Mouse (Mus musculus) embryo, embryonic 9.5 days (tissue): ENCODE measurements around the gene Cbx2.

Source experiments
- DNase-seq: peaks from one replicate; pipeline ENCODE4 v3.0.0-alpha.2; 2017; ENCODE audit errors: extremely low spot score

Cbx2 gene

DNA sequence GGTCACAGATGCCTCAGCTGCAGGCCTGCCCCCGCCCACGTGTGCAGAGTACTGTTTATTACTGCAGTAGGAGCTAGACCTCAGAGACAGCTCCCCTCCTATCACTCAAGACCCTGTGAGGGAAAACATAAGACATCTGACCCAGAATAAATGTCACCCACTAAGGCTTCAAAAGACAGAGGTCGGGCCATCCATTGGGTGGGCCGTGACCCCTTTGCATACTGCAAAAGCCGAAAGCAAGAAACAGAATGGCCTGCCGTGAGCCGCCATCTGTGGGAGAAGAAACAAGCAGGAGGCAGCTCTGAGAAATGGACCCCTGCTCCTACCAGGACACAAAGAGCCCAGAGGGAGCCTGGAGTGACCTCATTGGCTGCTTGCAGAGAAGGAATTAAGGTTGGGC lies 5.3 kb upstream of the Cbx2 start:
- DNase-seq: peak; percentile 31

GRCm38 (mm10) chr11:119021180-119021579 lies 1.6 kb upstream of the Cbx2 start:
- DNase-seq: no peak

DNA sequence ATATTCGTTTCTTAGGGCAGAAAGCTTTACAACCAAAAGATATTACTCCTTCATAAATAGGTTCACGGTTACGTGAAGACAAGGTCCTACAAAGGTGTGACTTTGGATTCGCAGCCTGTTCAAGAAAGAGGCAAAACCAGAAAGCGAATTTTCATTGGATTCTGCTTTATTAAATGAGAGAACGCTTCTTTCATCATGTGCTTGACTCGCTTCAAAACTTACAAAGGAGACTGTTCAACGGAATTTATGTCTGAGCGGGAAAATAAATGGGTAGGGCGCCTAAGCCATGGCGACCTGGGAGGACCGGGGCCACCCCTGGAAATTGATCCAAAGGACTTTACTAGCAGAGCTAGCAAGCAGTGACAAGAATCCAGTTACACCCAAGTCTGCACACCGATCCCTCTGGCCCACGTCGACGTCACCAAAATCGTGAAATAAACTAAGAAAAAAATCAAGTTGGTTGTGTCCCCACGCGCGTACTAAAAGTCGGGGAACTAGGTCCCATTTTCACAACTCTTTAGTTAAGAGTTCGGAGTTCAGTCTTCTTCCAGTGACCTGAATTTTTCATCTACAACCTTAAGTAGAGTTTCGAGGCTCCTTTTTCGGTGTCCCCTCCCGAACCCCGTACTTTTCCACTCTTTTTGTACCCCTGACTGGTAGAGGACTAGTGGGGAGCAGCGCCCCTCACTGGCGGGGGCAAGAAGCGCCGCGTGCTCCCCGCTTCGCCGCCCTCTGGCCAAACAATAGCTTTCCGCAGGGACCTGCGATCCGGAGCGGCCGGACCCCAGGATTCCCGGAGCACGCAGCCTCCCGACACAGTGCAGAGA lies 481 bp upstream of the Cbx2 start:
- DNase-seq: peak; percentile 50

DNA sequence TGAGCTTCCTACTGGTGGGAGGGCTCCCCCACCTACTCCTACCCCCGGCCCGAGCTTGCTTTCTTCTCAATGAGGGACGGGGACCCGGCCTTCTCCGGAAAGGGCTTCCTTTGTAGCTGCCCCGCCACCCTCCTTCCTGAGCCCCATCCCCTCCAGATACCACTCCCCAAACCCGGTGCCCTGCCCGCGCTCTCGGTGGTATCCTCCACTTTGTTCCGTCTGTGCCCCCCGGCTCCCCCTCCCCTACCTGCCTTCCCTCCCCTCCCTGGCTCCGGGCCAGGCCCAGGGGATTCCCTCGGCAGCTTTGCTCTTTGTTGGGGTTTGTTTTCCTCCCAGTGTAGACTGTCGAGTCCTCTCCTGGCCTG lies 836 bp downstream of the Cbx2 start:
- DNase-seq: peak; percentile 82

GRCm38 (mm10) chr11:119024260-119024659 lies 1.5 kb downstream of the Cbx2 start:
- no peak for DNase-seq

DNA sequence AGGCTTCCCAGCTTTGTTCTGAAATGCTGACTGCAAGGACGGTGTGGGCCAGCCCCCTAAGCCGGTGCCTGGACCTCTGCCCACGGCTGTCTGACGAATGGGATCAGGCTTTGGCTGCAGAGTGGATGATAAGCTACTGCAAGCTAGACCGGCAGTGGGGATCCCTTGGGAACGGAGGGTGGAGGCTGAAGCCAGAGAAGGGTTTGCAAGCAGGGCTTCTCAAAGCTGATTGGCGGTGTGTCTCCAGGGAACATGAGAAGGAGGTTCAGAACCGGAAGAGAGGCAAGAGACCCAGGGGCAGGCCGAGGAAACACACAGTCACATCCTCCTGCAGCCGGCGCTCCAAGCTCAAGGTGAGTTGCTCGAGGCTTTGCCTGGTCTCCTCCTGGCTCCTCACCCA lies 3.4 kb downstream of the Cbx2 start:
- DNase-seq: no peak

GRCm38 (mm10) chr11:119033874-119034558 lies 11.3 kb downstream of the Cbx2 start:
- DNase-seq: peak; percentile 84

DNA sequence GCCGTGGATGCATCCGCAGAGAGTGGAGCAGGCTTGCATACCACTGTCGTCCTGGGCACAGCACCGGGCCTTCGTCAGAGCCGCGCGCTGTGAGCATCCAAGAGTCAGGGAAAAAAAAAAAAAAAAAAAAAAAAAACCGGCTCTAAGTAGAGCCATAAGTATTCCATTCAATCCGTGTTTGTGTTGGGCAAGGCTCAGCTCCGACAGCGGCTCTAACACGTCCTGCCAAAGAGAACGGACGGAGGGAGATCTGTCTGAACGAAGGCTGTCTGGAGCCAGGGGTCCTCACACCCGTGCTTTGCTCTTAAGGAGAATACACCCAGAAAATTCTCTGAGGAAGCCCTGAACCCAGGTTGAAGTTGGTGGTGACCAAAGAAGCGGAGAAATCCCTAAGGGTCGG lies 11.9 kb downstream of the Cbx2 start:
- no peak for DNase-seq

GRCm38 (mm10) chr11:119035094-119035685 lies 12.4 kb downstream of the Cbx2 start:
- peak; percentile 28 for DNase-seq

DNA sequence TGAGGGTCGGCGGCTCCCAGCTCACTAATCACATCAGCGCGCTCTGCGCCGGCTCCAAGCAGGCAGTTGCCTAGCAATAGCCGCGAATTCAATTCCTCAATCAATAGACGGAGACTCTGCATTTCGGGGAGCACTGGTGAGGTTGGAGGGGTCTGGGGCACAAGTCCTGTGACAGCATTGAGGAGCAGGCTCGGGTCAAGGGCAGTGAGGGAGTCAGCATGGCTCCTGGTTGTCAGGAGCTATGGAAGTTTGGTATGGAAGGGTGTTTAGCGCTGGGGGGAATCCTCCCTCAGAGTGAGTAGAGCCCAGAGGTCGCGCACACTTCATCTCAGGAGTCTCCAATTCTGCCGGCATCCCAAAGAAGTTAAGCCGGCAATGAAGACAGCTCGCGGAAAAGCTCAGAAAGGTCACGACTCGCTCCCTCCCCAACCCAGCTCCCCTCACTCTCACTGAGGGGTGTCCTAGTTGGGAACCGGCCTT lies 13.0 kb downstream of the Cbx2 start:
- DNase-seq: peak; percentile 58

- no peak for DNase-seq
Observed at GRCm38 (mm10) chr11:119036447-119036846, 13.7 kb downstream of the Cbx2 start.

- peak; percentile 71 for DNase-seq
Observed at GRCm38 (mm10) chr11:119036934-119037779, 14.4 kb downstream of the Cbx2 start.

- peak; percentile 52 for DNase-seq
Observed at GRCm38 (mm10) chr11:119037780-119038401, 15.1 kb downstream of the Cbx2 start.

DNA sequence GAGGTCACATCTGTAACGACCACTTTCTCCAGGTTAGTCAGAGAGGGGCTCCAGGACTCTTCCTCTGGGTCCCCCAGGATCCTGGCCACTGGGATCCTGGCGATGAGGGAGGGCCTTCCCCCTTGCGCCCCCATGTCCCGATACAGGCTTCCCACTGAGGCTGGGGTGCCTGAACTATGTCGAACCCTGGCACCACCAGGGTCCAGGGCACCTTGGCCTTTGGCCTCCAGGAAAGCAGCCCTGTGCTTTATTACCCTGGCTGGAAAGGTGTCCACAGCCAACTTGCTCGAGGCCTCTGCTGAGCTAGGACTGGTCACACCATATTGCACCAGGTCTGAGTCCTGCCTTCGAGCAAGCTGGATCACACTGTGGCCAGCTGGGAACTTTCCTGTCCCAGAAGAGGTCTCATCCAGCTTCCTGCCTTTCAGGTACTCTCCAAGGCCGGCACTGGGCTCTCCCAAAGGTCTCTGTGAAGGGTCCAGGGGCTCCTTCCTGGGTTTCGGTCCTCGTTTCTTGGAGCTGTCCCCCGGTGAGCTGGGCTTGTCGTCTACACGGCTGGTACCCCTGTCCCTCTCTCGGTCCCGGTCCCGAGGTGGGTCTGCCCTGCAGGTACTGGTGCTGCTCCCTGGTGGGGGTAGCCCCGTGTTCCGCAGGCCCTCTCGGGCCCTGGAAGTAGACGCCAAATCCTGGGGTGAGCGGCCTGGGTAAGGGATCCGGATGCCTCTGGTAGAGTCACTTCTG lies 16.2 kb downstream of the Cbx2 start:
- DNase-seq: no peak

GRCm38 (mm10) chr11:119039732-119040512 lies 17.2 kb downstream of the Cbx2 start:
- DNase-seq: peak; percentile 28

DNA sequence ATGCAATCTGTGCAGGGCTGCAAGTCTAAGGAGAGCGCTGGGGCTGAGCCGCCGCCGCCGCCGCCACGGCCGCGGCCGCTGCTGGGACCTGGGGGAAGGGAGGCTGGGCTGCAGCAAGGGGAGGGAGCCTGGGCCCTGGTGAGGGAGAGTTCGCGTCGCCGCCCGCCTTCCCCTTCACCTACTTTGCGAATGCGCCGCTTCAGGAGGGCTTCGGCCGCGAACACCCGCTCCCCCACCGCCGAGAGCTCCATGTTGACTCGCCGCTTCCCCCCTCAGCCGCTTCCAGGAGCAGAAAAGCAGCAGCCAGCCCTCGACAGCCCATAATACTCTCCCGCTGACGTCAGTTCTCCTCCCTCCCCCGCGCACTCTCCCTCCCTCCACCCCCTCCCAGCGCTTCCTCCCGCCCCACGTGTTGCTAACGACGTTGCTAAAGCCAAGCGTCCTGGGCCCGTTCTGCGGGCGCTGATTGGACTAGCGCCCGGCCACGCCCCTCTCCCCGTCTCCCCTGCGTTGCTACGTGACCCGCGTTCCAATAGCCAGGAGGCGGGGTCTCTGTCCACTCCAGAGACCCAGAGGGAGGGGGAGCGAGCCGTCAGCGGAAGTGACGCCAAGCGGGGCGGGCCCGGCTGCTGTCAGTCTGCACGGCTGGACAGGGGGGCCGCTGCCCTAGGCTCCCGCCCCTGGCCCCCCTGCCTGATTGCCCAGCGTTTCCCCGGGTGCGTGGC lies 18.0 kb downstream of the Cbx2 start, which contains the start of gene Cbx8:
Gene Cbx8, minus strand, starts transcription at position 370 of the 725 bp plus-strand sequence.
- peak; percentile 99 for DNase-seq

DNA sequence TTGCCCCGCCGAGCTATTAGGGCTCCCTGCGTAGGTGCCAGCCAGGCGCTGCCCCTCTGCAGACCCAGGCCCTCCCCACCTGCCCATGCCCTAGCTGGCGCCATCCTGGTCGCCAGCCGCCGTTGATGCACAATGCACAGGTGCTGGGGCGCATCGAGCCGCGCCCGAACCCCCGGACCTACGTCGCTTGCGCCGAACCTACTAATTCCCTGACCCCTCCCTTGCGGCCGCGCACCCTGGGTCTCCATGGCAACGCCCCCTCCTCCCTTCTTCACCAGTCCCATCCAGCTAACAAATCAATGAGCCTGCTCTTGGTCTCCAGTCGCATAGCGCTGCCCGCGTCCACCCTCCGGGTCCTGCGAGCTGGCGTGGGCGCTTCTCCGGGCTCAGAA lies 18.6 kb downstream of the Cbx2 start:
- no peak for DNase-seq

DNA sequence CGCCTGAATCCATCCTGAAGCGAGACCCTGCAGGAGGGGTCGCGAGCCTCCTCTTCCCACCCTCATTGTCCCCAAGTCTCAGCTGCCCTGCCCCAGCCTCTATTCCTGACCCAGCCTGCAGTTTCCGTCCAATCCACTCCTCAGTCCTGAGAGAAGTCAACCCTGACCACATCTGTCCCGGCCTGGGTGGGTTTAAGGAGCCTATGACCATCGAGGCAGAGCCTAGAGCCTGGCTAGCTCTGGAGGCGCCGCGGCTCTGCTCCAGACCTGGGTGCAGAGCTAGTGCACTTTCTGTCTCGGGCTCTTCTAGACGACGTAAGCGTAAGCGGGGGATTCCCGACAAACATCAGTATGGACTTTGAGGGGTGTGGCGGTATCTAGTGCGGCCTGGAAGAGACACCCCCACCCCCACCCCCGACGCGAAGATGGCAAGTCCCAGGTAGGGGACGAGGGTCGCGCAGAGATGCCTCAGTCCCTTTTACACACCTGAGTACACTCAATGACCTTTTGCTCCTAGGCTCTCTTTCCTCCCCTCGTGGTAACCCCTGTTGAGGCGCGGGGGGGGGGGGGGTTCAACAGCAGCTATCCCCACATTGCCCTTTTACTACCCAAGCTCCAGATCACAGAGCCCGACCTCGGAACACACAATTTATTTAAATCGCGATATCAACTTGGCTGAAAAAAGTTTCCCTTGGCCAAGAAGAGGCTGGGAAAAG lies 19.1 kb downstream of the Cbx2 start:
- no peak for DNase-seq
